Mouse (Mus musculus): ENCODE results near the gene Dennd1c. TPM values are rescaled to one million over a fixed set of nuclear protein-coding genes. Genes with fewer than 3 reads are reported as not detected.

The Dennd1c gene
- polyA plus RNA-seq, 1 experiment from 2014 or later: 3.4 TPM

DNA sequence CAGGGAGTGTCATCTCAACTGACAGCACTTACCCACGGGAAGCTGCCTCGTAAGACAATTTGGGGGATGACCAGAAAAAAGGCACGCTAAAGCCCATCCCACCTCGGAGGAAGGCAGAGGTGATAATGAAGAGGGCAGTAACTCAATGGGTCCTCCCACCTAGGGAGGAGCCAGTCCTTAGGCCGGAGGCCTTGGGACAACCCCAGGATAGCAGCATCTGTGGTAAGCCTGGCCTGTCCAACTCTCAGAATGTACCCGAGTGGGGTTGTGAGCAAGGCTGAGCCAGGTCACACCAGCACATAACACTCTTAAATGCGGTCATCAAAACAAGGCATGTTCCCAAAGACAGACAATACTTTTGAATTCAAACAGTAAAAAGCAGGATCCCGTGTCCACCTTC is 48.6 kb downstream of the Dennd1c start:
- Histone ChIP-seq H3K4me3 (ENCODE audit: low read depth, low read length) (peak overlapping the region; percentile 93), H3K9me3 (ENCODE audit: low read depth, low read length) (no peaks in the 10 kb centered on the region), H3K9ac (peak overlapping the region; percentile 99), H3K36me3 (ENCODE audit: insufficient read depth) (peaks cover 42% of the 10 kb centered on the region), H3K4me1 (ENCODE audit: insufficient read depth) (0 out of 2 replicates have a peak, but pooled peaks cover 3% of the 10 kb centered on the region), H3K4me2 (peak overlapping the region; percentile 98), H3K27ac (ENCODE audit: low read depth) (no peak overlapping the region), H3K27me3 (ENCODE audit: insufficient read depth, low read length) (no peaks in the 10 kb centered on the region)
- TF ChIP-seq CTCF (IDR thresholded peaks at IDR 0.05; ENCODE audit: low read depth): no peak
- WGBS: 24% methylated on average over 8 of the region's 8 CpGs
- DNase-seq (no peak), ATAC-seq (ENCODE audit: insufficient read depth) (no peak)

DNA sequence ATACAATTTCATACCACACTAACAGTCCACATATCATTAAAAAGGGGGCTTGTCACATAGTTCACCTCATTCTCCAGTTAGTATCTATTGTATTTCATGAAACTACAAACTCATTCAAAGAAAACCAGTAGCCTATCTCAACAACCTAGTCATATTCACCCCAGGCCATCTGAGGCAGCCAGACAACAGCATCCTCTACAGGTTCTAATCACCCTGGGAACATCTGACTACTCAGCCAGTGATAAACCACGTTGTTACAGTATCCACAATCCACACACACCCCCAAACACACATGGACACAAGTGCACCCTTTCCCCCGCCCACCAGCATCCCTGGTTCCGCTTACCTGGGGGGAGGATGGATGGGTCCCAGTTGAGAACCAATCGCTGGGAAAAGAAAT is 50.8 kb downstream of the Dennd1c start:
- ATAC-seq (ENCODE audit: insufficient read depth) (no peak), DNase-seq (no peak)
- H3K36me3 ChIP-seq (ENCODE audit: insufficient read depth): peaks cover 65% of the 10 kb centered on the region
- 0 out of 2 replicates have a peak, but pooled peaks cover 3% of the 10 kb centered on the region for H3K4me1 ChIP-seq (ENCODE audit: insufficient read depth)
- TF ChIP-seq CTCF (IDR thresholded peaks at IDR 0.05; ENCODE audit: low read depth): no peak
- H3K4me3 ChIP-seq (ENCODE audit: low read depth, low read length): no peak overlapping the region
- no peaks in the 10 kb centered on the region for H3K9me3 ChIP-seq (ENCODE audit: low read depth, low read length)
- no peak overlapping the region for H3K4me2 ChIP-seq
- H3K9ac ChIP-seq: no peak overlapping the region
- no peaks in the 10 kb centered on the region for H3K27me3 ChIP-seq (ENCODE audit: insufficient read depth, low read length)
- H3K27ac ChIP-seq (ENCODE audit: low read depth): no peak overlapping the region
- 80% methylated on average over 4 of the region's 4 CpGs for WGBS

DNA sequence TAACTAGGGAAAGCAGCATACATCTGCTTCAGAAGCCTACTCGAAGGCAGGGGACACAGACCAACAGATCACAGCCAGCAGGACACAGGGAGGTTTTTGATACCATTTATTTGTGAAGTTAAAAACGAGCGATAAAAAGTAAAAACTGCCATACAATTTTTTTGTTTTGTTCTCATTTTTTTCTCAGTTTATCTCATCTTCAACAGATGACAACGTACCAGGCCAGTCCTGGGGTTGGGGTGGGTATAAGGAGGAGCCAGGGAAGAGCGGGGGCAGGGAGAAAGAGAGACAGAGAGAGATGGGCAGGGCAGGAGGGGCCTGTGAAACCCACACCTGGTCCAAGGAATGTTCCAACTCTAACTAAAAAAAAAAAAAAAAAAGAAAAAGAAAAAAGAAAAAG is 57.4 kb downstream of the Dennd1c start:
- no peak for TF ChIP-seq CTCF (IDR thresholded peaks at IDR 0.05; ENCODE audit: low read depth)
- H3K9me3 ChIP-seq (ENCODE audit: low read depth, low read length): no peaks in the 10 kb centered on the region
- no peak overlapping the region for H3K4me3 ChIP-seq (ENCODE audit: low read depth, low read length)
- DNase-seq (no peak), ATAC-seq (ENCODE audit: insufficient read depth) (no peak)
- no peak overlapping the region for H3K4me2 ChIP-seq
- H3K9ac ChIP-seq: no peak overlapping the region
- H3K27me3 ChIP-seq (ENCODE audit: insufficient read depth, low read length): no peaks in the 10 kb centered on the region
- H3K36me3 ChIP-seq (ENCODE audit: insufficient read depth): peaks cover 66% of the 10 kb centered on the region
- 82% methylated on average over 5 of the region's 5 CpGs for WGBS
- H3K4me1 ChIP-seq (ENCODE audit: insufficient read depth): no peaks in the 10 kb centered on the region
- no peak overlapping the region for H3K27ac ChIP-seq (ENCODE audit: low read depth)

DNA sequence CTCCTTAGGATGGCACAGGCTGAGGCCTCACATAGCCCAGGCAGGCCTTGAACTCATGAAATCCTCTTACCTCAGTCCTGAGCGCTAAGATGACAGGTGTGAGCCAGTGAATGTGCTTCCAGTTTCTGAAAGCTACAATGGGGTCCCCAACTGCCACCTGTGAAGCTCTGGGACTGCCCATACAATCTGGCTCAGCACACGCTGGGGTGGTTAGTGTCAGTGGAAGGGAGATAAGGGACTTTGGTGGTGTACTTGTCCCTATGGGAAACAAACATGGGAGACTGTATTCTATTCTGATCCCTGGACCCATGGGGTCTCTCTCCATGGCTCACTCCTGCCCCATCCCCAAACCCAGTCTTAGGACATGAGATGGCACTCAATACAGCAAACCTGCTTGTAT is 58.6 kb downstream of the Dennd1c start:
- Histone ChIP-seq H3K27ac (ENCODE audit: low read depth) (no peak overlapping the region), H3K36me3 (ENCODE audit: insufficient read depth) (peaks cover 53% of the 10 kb centered on the region), H3K9me3 (ENCODE audit: low read depth, low read length) (no peaks in the 10 kb centered on the region), H3K4me2 (no peak overlapping the region), H3K27me3 (ENCODE audit: insufficient read depth, low read length) (no peaks in the 10 kb centered on the region), H3K4me1 (ENCODE audit: insufficient read depth) (no peaks in the 10 kb centered on the region), H3K4me3 (ENCODE audit: low read depth, low read length) (no peak overlapping the region), H3K9ac (no peak overlapping the region)
- ATAC-seq (ENCODE audit: insufficient read depth) (no peak), DNase-seq (no peak)
- TF ChIP-seq CTCF (IDR thresholded peaks at IDR 0.05; ENCODE audit: low read depth): no peak
- WGBS: 92% methylated on average over 2 of the region's 2 CpGs

Other genes starting within 250 kb of the Dennd1c start
- gene Rfx2, start 247.5 kb downstream of the Dennd1c start, polyA plus RNA-seq (2014; fragmentation: Nextera tagmentation; extraction: Ambion mirVana): 4.3 and 4.8 TPM in 2 replicates
- not detected in 2 replicates for gene Acsbg2, start 204.1 kb downstream of the Dennd1c start, polyA plus RNA-seq (2014; fragmentation: Nextera tagmentation; extraction: Ambion mirVana)
- 0.34 and 0.45 TPM in 2 replicates for gene 1700061G19Rik, start 203.0 kb downstream of the Dennd1c start, polyA plus RNA-seq (2014; fragmentation: Nextera tagmentation; extraction: Ambion mirVana)
- 31.4 and 39.3 TPM in 2 replicates for gene Mllt1, start 143.1 kb downstream of the Dennd1c start, polyA plus RNA-seq (2014; fragmentation: Nextera tagmentation; extraction: Ambion mirVana)
- not detected in 2 replicates for gene Acer1, start 96.4 kb downstream of the Dennd1c start, polyA plus RNA-seq (2014; fragmentation: Nextera tagmentation; extraction: Ambion mirVana)
- gene Clpp, start 88.2 kb downstream of the Dennd1c start, polyA plus RNA-seq (2014; fragmentation: Nextera tagmentation; extraction: Ambion mirVana): 146 and 158 TPM in 2 replicates
- 39.0 and 39.8 TPM in 2 replicates for gene Alkbh7, start 81.2 kb downstream of the Dennd1c start, polyA plus RNA-seq (2014; fragmentation: Nextera tagmentation; extraction: Ambion mirVana)
- 0.46 and 1.0 TPM in 2 replicates for gene Pspn, start 78.5 kb downstream of the Dennd1c start, polyA plus RNA-seq (2014; fragmentation: Nextera tagmentation; extraction: Ambion mirVana)
- gene Gtf2f1, start 67.2 kb downstream of the Dennd1c start, polyA plus RNA-seq (2014; fragmentation: Nextera tagmentation; extraction: Ambion mirVana): 53.2 and 60.2 TPM in 2 replicates
- 0.16 TPM in 1 of 2 replicates, not detected in the other for gene Gm17949, start 67.0 kb downstream of the Dennd1c start, polyA plus RNA-seq (2014; fragmentation: Nextera tagmentation; extraction: Ambion mirVana)
- gene Khsrp, start 47.0 kb downstream of the Dennd1c start, polyA plus RNA-seq (2014; fragmentation: Nextera tagmentation; extraction: Ambion mirVana): 60.8 and 69.4 TPM in 2 replicates
- gene Slc25a41, start 36.9 kb downstream of the Dennd1c start, polyA plus RNA-seq (2014; fragmentation: Nextera tagmentation; extraction: Ambion mirVana): 0.15 and 0.16 TPM in 2 replicates
- gene Crb3, start 19.4 kb downstream of the Dennd1c start, polyA plus RNA-seq (2014; fragmentation: Nextera tagmentation; extraction: Ambion mirVana): 38.6 and 41.3 TPM in 2 replicates
- 8.4 and 10.3 TPM in 2 replicates for gene Slc25a23, start 18.7 kb downstream of the Dennd1c start, polyA plus RNA-seq (2014; fragmentation: Nextera tagmentation; extraction: Ambion mirVana)
- 20.3 and 22.9 TPM in 2 replicates for gene Tubb4a, start 9.3 kb upstream of the Dennd1c start, polyA plus RNA-seq (2014; fragmentation: Nextera tagmentation; extraction: Ambion mirVana)
- 8.1 and 8.5 TPM in 2 replicates for gene Tnfsf9, start 26.8 kb upstream of the Dennd1c start, polyA plus RNA-seq (2014; fragmentation: Nextera tagmentation; extraction: Ambion mirVana)
- gene Cd70, start 71.3 kb upstream of the Dennd1c start, polyA plus RNA-seq (2014; fragmentation: Nextera tagmentation; extraction: Ambion mirVana): not detected in 2 replicates
- 0.16 and 0.46 TPM in 2 replicates for gene Tnfsf14, start 115.7 kb upstream of the Dennd1c start, polyA plus RNA-seq (2014; fragmentation: Nextera tagmentation; extraction: Ambion mirVana)
- 0.64 and 0.67 TPM in 2 replicates for gene C3, start 149.6 kb upstream of the Dennd1c start, polyA plus RNA-seq (2014; fragmentation: Nextera tagmentation; extraction: Ambion mirVana)
- 30.8 and 33.9 TPM in 2 replicates for gene Gpr108, start 169.9 kb upstream of the Dennd1c start, polyA plus RNA-seq (2014; fragmentation: Nextera tagmentation; extraction: Ambion mirVana)
- gene Trip10, start 170.9 kb upstream of the Dennd1c start, polyA plus RNA-seq (2014; fragmentation: Nextera tagmentation; extraction: Ambion mirVana): 39.9 and 40.3 TPM in 2 replicates
- 2.7 TPM in 2 replicates for gene Vav1, start 200.6 kb upstream of the Dennd1c start, polyA plus RNA-seq (2014; fragmentation: Nextera tagmentation; extraction: Ambion mirVana)

Data from lung, embryonic 14.5 days (tissue).